Mouse (Mus musculus): ENCODE data around the gene Ier5. TPM values are rescaled to one million over a fixed set of nuclear protein-coding genes. Genes with fewer than 3 reads are reported as not detected.

The Ier5 gene
- polyA plus RNA-seq, 1 experiment: 21.1 TPM

- Histone ChIP-seq H3K4me3 (peak overlapping the region; percentile 14), H3K4me2 (ENCODE audit: low read depth) (peak overlapping the region; percentile 93), H3K36me3 (ENCODE audit: control insufficient read depth, insufficient read depth) (no peaks in the 10 kb centered on the region), H3ac (ENCODE audit: control insufficient read depth, insufficient read length) (no peak overlapping the region), H3K27me3 (ENCODE audit: control insufficient read depth, insufficient read depth, insufficient read length) (no peaks in the 10 kb centered on the region), H3K79me2 (ENCODE audit: control insufficient read depth, insufficient read depth) (no peaks in the 10 kb centered on the region)
- TF ChIP-seq E2F4 (IDR thresholded peaks at IDR 0.05; ENCODE audit: insufficient read depth) (no peak), SRF (IDR thresholded peaks at IDR 0.05; ENCODE audit: control insufficient read depth, insufficient read length, low read depth) (no peak), POLR2A (IDR thresholded peaks at IDR 0.05; ENCODE audit: insufficient read length, low read depth) (no peak), CEBPB (IDR thresholded peaks at IDR 0.05; ENCODE audit: insufficient read depth, poor library complexity, severe bottlenecking) (no peak), MYOG (IDR thresholded peaks at IDR 0.05; ENCODE audit: control insufficient read depth in 1 of 3, insufficient read depth in 1 of 3, insufficient read length in 2 of 3, low read depth in 2 of 3) (no peak), POLR2AphosphoS2 (IDR thresholded peaks at IDR 0.05; ENCODE audit: insufficient read length, low read depth) (no peak), TCF3 (IDR thresholded peaks at IDR 0.05; ENCODE audit: insufficient read length, low read depth) (no peak)
Measured at GRCm38 (mm10) chr1:155107843-155108242, 8.4 kb upstream of the Ier5 start.

- H3K27me3 ChIP-seq (ENCODE audit: control insufficient read depth, insufficient read depth, insufficient read length): no peaks in the 10 kb centered on the region
- no peak for TF ChIP-seq POLR2A (IDR thresholded peaks at IDR 0.05; ENCODE audit: insufficient read length, low read depth)
- no peak for TF ChIP-seq USF1 (IDR thresholded peaks at IDR 0.05; ENCODE audit: low read depth)
- TF ChIP-seq MAX (IDR thresholded peaks at IDR 0.05; ENCODE audit: low read depth): no peak
- TF ChIP-seq MYOG (IDR thresholded peaks at IDR 0.05; ENCODE audit: control insufficient read depth in 1 of 3, insufficient read depth in 1 of 3, insufficient read length in 2 of 3, low read depth in 2 of 3): no peak
- TF ChIP-seq REST (IDR thresholded peaks at IDR 0.05; ENCODE audit: insufficient read depth, insufficient read length): no peak
- no peak for TF ChIP-seq POLR2AphosphoS2 (IDR thresholded peaks at IDR 0.05; ENCODE audit: insufficient read length, low read depth)
- TF ChIP-seq CEBPB (IDR thresholded peaks at IDR 0.05; ENCODE audit: insufficient read depth, poor library complexity, severe bottlenecking): no peak
- TF ChIP-seq TCF12 (IDR thresholded peaks at IDR 0.05; ENCODE audit: insufficient read depth, poor library complexity, severe bottlenecking): no peak
- TF ChIP-seq SRF (IDR thresholded peaks at IDR 0.05; ENCODE audit: control insufficient read depth, insufficient read length, low read depth): no peak
- TF ChIP-seq MYOD1 (IDR thresholded peaks at IDR 0.05; ENCODE audit: control insufficient read depth in 1 of 3, insufficient read length in 2 of 3, low read depth in 2 of 3): no peak
- no peak for TF ChIP-seq TCF3 (IDR thresholded peaks at IDR 0.05; ENCODE audit: insufficient read length, low read depth)
- no peak for TF ChIP-seq E2F4 (IDR thresholded peaks at IDR 0.05; ENCODE audit: insufficient read depth)
- no peak overlapping the region for H3K4me2 ChIP-seq (ENCODE audit: low read depth)
- H3K36me3 ChIP-seq (ENCODE audit: control insufficient read depth, insufficient read depth): no peaks in the 10 kb centered on the region
- H3ac ChIP-seq (ENCODE audit: control insufficient read depth, insufficient read length): no peak overlapping the region
- H3K79me2 ChIP-seq (ENCODE audit: control insufficient read depth, insufficient read depth): no peaks in the 10 kb centered on the region
- H3K4me3 ChIP-seq: no peak overlapping the region
Measured at GRCm38 (mm10) chr1:155106310-155106709, 6.9 kb upstream of the Ier5 start.

DNA sequence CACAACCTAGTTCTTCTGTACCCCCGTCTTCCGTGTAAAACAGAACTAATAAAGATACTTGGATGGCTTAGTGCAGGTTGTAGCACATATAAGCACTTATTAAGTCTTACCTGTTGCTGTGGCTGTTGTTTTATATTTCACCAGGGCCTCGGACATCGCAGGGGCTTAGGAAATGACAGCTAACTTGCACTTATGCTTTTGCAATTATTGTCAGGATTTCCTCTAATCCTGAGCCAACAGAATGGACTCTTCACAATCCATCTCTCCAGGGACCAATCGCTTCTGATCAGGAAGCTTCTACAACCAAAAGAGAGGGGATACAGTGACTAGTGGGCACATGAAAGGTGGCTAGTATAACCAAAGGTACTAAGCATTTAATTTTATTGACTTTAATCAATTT lies 4.6 kb upstream of the Ier5 start:
- TF ChIP-seq MYOD1 (IDR thresholded peaks at IDR 0.05; ENCODE audit: control insufficient read depth in 1 of 3, insufficient read length in 2 of 3, low read depth in 2 of 3) (no peak), TCF3 (IDR thresholded peaks at IDR 0.05; ENCODE audit: insufficient read length, low read depth) (no peak), E2F4 (IDR thresholded peaks at IDR 0.05; ENCODE audit: insufficient read depth) (no peak), MAX (IDR thresholded peaks at IDR 0.05; ENCODE audit: low read depth) (no peak), MYOG (IDR thresholded peaks at IDR 0.05; ENCODE audit: control insufficient read depth in 1 of 3, insufficient read depth in 1 of 3, insufficient read length in 2 of 3, low read depth in 2 of 3) (no peak), TCF12 (IDR thresholded peaks at IDR 0.05; ENCODE audit: insufficient read depth, poor library complexity, severe bottlenecking) (no peak), SRF (IDR thresholded peaks at IDR 0.05; ENCODE audit: control insufficient read depth, insufficient read length, low read depth) (no peak)
- Histone ChIP-seq H3ac (ENCODE audit: control insufficient read depth, insufficient read length) (no peak overlapping the region), H3K36me3 (ENCODE audit: control insufficient read depth, insufficient read depth) (no peaks in the 10 kb centered on the region), H3K27me3 (ENCODE audit: control insufficient read depth, insufficient read depth, insufficient read length) (no peaks in the 10 kb centered on the region), H3K4me2 (ENCODE audit: low read depth) (no peak overlapping the region), H3K4me3 (no peak overlapping the region), H3K79me2 (ENCODE audit: control insufficient read depth, insufficient read depth) (peaks cover 4% of the 10 kb centered on the region)

DNA sequence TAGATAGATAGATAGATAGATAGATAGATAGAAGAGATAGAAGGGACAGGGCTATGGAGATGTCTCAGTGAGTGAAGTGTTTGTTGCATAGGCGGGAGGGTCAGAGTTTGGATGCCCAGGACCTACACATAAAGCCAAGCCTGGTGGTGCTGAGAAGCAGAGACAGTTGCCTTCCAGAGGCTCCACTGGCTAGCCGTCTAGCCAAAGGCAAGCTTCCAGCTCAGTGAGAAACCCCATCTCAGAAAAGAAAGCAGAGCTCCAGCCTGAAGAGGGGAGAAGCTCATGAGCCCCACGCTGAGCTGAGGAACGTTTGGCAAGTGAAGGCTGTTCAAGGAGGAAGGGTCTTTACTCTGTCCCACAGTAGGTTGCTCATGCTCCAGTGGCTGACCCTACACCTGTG lies 3.2 kb upstream of the Ier5 start:
- Histone ChIP-seq H3K4me3 (no peak overlapping the region), H3K4me2 (ENCODE audit: low read depth) (no peak overlapping the region), H3K36me3 (ENCODE audit: control insufficient read depth, insufficient read depth) (no peaks in the 10 kb centered on the region), H3ac (ENCODE audit: control insufficient read depth, insufficient read length) (no peak overlapping the region), H3K27me3 (ENCODE audit: control insufficient read depth, insufficient read depth, insufficient read length) (no peaks in the 10 kb centered on the region), H3K79me2 (ENCODE audit: control insufficient read depth, insufficient read depth) (peaks cover 18% of the 10 kb centered on the region)
- TF ChIP-seq USF1 (IDR thresholded peaks at IDR 0.05; ENCODE audit: low read depth): no peak
- no peak for TF ChIP-seq MYOG (IDR thresholded peaks at IDR 0.05; ENCODE audit: control insufficient read depth in 1 of 3, insufficient read depth in 1 of 3, insufficient read length in 2 of 3, low read depth in 2 of 3)
- TF ChIP-seq MAX (IDR thresholded peaks at IDR 0.05; ENCODE audit: low read depth): no peak
- no peak for TF ChIP-seq E2F4 (IDR thresholded peaks at IDR 0.05; ENCODE audit: insufficient read depth)
- no peak for TF ChIP-seq REST (IDR thresholded peaks at IDR 0.05; ENCODE audit: insufficient read depth, insufficient read length)
- no peak for TF ChIP-seq CEBPB (IDR thresholded peaks at IDR 0.05; ENCODE audit: insufficient read depth, poor library complexity, severe bottlenecking)
- no peak for TF ChIP-seq TCF3 (IDR thresholded peaks at IDR 0.05; ENCODE audit: insufficient read length, low read depth)
- TF ChIP-seq TCF12 (IDR thresholded peaks at IDR 0.05; ENCODE audit: insufficient read depth, poor library complexity, severe bottlenecking): no peak
- TF ChIP-seq POLR2A (IDR thresholded peaks at IDR 0.05; ENCODE audit: insufficient read length, low read depth): no peak
- TF ChIP-seq SRF (IDR thresholded peaks at IDR 0.05; ENCODE audit: control insufficient read depth, insufficient read length, low read depth): no peak
- TF ChIP-seq MYOD1 (IDR thresholded peaks at IDR 0.05; ENCODE audit: control insufficient read depth in 1 of 3, insufficient read length in 2 of 3, low read depth in 2 of 3): no peak
- TF ChIP-seq POLR2AphosphoS2 (IDR thresholded peaks at IDR 0.05; ENCODE audit: insufficient read length, low read depth): no peak

Data from myocyte (in vitro differentiated cells).